Mouse (Mus musculus) T-helper 17 cell (primary cell): Measurements from ENCODE around the gene Abhd14b.

Source experiments
- in situ Hi-C, 2 experiments: fragments of 300-600 bp; cut with MboI, MseI; formaldehyde crosslinking; loops; 1 replicate in 1 of 2; 2 replicates in 1 of 2; pipeline ENCODE4 v1.15.1; 2025; ENCODE audit warnings: high pct_unique_total_duplicates in 2 of 2

Abhd14b gene

DNA sequence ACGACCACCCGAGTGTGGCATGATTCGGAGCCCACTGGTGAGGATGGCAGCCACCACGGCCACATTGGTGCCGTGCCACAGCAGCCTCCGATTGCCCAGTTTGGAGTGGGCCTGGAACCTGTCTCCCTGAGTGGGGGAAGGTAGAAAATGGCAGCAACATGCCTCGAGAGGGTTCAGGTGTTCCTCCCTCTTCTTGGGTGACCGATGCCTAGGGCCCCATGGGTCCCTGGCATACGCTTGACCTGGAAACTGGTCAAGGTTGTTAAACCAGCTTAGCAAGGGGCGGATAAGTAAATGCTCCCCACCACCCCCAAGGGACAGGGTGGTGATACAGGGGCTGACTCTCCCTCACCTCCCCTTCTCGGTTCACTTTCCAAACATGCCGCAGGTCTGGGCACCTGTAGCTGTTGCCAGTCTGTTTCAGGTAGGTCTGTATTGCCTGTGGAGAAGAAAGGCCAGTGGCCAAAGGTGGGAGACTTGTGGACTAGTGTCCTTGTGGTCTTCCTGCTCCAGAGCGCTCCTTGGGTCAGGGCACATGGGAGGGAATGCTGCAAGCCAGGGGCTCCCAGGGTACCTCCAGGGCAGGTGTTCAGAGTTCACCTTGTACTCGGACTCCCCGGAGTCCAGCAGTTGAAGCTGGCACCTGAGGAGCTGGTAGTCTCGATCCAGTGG lies 26.0 kb downstream of the Abhd14b start:
- in situ Hi-C loops, result loop anchor here in 1 of 2 experiments (5.0 to 10.0 kb wide), 2 partner anchors 36 to 1502 kb away; partner anchors contain the start of genes Acy1 and Uba7

DNA sequence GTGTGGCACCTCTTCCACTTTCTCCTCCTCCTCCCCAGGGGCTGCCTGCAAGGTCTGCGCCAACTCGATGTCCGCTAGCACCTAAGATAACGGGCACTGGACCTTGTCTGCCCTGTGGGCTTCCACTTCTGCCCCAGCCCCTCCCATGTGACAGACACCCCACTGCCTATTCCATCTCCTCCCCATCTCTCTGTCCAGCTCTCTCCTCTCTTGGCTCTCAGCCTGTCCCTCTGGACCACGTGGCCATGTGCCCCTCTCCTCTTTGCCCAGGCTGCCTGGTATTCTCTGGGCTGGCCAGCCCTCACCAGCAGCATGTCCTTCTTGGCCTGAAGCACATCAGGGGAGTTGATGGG lies 26.5 kb downstream of the Abhd14b start:
- in situ Hi-C loops, result loop anchor here in 1 of 2 experiments (5.0 to 10.0 kb wide), 2 partner anchors 36 to 1501 kb away; partner anchors contain the start of genes Acy1 and Uba7

DNA sequence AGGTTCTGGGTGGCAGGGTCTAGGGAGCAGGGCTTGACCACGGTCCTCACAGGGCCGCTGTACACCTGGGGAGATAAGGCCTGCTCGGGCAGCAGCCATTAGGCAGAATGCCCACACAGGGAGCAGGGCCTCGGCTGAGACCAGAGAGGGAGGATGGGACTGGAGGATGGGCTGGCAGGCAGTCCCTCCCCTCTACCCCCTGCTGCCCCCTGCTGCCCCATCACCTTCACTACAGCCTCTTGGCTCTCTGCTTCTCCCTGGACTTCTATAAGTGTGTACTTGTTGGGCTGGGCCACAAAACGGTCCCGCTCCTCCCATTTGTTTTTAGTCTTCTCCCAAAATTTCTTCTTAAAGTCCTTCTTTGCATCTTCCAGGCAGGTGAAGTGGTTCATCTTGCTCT lies 27.2 kb downstream of the Abhd14b start:
- in situ Hi-C loops, result loop anchor here in 1 of 2 experiments (5.0 to 10.0 kb wide), 2 partner anchors 37 to 1500 kb away; partner anchors contain the start of genes Acy1 and Uba7

DNA sequence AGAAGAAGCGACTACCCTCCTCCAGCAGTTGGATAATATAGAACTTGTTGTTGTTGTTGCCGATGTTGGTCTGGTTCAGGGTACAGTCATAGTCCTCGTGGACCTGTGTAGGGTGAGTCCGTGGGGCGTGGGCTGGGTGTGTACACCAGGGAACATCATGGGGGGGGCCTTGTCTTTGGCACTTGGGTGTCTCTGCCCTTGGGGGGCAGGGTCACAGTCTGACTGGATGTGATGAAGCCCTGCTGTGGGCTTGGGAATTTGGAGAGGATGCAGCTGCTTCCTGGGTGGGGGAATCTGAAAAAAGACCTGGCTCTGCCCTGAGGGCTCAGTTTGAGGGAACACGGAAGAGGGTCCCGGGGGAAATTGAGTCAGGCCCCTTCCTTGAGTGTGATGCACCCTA lies 27.8 kb downstream of the Abhd14b start:
- in situ Hi-C loops, result loop anchor here (5.0 to 10.0 kb wide), 3 partner anchors 33 to 1500 kb away; partner anchors contain the start of gene Uba7 (in 1 of the 2)

- in situ Hi-C loops, result loop anchor here (5.0 to 10.0 kb wide), 3 partner anchors 33 to 1499 kb away; partner anchors contain the start of gene Uba7 (in 1 of the 2)
Measured at GRCm38 (mm10) chr9:106475663-106476001, 28.4 kb downstream of the Abhd14b start, which contains the start of gene Rrp9. Rrp9 (plus strand) TSS chr9:106475963.

DNA sequence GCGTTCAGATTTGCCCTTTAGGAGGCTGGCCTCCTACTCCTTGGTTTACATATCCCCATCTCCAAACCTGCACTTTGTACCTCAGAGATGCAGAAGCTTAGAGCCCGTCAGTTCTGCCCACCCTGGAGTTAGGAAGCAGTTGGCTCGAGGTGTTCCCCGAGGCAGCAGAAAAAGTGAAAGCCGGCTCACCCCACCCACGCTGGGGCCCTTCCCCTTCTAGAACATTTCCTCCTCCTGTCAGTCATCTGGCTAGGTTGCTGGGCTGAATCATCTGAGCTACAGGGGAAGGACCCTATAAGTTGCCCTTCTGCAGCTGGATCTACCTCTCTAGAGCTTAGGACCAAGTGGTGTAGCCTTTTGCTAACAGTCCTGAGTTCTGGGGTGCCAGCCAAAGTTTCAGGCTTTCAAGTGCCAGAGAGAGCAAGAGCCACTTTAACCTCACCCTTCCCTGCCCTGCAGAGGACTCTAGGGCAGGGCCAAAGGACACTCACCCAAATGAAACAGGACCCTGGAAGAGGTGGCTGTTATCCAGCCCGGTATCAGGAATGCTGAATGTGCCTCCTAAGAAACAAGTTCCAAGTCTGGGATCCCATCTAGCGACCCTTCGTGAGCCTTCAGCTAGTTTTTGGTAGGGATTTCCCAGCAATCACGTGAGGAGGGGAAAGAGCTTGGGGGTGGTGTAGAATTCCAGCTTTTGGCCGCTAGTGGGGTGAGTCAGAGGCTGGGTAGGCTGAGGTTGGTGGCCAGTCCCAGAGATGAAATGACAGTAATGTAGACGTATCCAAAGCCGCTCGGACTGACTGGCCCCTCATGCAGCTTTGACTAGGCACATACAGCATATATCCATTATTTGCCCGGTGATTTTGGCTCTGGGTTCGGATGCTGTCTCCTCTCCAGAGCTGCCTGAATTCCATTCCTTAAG lies 29.0 kb downstream of the Abhd14b start:
- in situ Hi-C loops, result loop anchor here (5.0 to 10.0 kb wide), 3 partner anchors 34 to 1499 kb away; partner anchors contain the start of gene Uba7 (in 1 of the 2)

GRCm38 (mm10) chr9:106476924-106477484 lies 29.7 kb downstream of the Abhd14b start, which contains the start of gene Parp3:
Parp3 (minus strand) TSS chr9:106476949.
- in situ Hi-C loops, result loop anchor here (5.0 to 10.0 kb wide), 3 partner anchors 35 to 1498 kb away; partner anchors contain the start of gene Uba7 (in 1 of the 2)

- in situ Hi-C loops, result loop anchor here (5.0 to 10.0 kb wide), 3 partner anchors 35 to 1497 kb away; partner anchors contain the start of gene Uba7 (in 1 of the 2)
Measured at GRCm38 (mm10) chr9:106477649-106478048, 30.4 kb downstream of the Abhd14b start.

DNA sequence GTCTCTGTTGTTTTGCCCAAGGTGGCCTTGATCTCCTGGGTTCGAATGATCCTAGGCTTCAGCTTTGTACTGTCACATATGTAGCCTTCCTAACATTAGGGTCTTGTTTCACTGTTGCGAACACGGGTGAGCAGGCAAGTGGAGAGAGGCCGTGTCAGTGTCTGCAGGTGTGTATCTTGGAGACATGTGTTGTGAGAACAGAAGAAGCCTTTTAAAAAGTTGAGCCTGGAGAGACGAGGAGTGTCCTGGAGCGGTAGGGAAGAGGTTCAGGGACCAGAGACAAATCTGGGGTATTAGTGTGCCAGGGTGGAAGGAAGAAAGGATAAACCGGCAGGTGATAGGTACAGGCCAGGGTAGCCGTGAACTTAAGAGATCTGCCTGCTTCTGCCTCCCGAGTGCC lies 30.8 kb downstream of the Abhd14b start:
- in situ Hi-C loops, result loop anchor here (5.0 to 10.0 kb wide), 3 partner anchors 36 to 1497 kb away; partner anchors contain the start of gene Uba7 (in 1 of the 2)

DNA sequence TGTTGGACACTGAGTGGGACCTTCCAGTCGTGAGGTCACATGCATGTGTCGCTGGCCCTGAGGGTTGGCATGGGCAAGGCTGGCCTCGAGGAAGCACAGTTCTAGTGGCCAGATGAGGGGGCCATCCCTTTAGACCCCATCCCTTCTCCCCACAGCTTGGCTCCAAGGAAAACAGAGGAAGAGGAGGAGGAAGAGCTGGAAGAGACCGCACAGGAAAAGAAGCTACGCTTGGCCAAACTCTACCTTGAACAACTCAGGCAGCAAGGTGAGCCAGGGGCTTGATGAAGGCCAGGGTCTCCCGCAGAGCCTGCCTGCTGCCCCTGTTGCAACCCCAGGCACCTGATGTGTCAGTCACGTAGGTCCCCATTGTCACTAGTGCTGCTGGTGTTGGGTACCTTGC lies 33.3 kb downstream of the Abhd14b start:
- in situ Hi-C loops, result loop anchor here in 1 of 2 experiments (10.0 kb wide), 1 partner anchor 836 kb away; the partner anchor contains the start of gene Pik3r4

DNA sequence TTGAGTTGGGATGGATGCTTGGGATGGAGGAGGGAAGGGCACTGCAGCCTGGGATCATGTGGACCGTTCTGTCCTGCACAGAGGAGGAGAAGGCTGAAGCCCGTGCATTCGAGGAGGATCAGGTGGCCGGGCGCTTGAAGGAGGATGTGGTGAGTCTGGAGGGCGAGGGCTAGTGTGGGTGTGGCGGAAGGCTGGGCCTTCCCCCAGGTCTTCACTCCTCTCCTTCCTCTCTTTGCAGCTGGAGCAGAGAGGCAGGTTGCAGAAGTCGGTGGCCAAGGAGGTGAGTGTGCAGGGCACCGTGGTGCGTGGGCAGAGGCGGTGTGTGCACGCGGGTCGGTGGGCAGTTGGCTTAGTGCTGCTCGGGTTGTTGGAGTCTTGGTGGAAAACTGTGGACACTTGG lies 33.8 kb downstream of the Abhd14b start:
- in situ Hi-C loops, result loop anchor here in 1 of 2 experiments (10.0 kb wide), 1 partner anchor 836 kb away; the partner anchor contains the start of gene Pik3r4

DNA sequence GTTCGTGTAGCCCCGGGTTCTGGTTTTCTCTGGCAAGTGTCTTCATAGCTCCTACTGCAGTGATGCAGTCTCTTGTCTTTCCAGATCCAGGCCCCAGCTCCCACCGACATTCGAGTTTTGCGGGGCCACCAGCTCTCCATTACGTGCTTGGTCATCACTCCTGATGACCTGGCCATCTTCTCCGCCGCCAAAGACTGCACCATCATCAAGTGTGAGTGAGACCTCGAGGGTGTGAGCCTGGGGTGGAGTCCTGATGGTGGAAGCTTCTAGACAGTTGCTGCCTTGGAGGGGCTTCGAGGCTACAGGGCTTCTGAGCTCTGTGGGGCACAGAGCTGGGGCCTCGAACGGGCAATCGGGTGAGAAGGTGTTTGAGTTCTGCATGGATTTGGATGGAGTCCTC lies 34.4 kb downstream of the Abhd14b start:
- in situ Hi-C loops, result loop anchor here in 1 of 2 experiments (10.0 kb wide), 1 partner anchor 837 kb away; the partner anchor contains the start of gene Pik3r4

DNA sequence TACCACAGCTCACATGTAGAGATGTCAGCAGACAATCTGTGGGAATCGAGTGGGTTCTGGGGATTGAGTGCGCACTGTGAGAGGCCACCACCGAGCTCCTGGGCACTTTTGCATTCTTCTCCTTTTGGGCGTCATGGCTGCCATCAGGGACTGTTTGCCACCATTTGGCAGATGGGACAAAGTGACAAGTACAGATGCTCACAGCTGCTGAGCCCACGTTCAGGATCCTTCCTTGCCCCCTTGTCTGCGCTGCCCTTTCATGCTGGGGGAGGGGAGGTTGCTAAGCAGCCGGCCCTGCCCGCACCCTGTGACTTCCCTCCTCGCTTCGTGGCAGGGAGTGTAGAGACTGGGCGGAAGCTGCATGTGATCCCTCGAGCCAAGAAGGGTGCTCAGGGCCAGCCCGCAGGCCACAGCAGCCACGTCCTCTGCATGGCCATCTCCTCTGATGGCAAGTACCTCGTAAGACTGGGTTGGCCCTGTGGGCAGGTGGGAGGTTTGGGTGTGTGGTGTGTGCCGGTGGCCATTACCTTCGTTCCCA lies 35.4 kb downstream of the Abhd14b start:
- in situ Hi-C loops, result loop anchor here in 1 of 2 experiments (10.0 kb wide), 1 partner anchor 838 kb away; the partner anchor contains the start of gene Pik3r4

GRCm38 (mm10) chr9:106483136-106483535 lies 35.9 kb downstream of the Abhd14b start:
- in situ Hi-C loops, result loop anchor here in 1 of 2 experiments (10.0 kb wide), 1 partner anchor 838 kb away; the partner anchor contains the start of gene Pik3r4

DNA sequence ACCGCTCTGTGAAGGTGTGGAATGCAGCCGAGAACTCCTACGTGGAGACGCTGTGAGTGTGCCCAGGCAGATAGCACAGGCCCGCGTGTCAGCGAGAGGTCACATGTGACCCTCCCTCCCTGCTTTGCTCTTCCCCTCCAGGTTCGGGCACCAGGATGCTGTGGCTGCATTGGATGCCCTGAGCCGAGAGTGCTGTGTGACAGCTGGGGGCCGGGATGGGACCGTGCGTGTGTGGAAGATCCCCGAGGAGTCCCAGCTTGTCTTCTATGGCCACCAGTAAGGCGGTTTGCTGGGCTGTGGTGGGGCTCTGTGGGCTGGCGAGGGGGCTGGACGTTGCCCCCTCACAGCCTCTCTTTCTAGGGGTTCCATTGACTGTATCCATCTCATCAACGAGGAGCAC lies 36.3 kb downstream of the Abhd14b start:
- in situ Hi-C loops, result loop anchor here in 1 of 2 experiments (10.0 kb wide), 1 partner anchor 839 kb away; the partner anchor contains the start of gene Pik3r4

DNA sequence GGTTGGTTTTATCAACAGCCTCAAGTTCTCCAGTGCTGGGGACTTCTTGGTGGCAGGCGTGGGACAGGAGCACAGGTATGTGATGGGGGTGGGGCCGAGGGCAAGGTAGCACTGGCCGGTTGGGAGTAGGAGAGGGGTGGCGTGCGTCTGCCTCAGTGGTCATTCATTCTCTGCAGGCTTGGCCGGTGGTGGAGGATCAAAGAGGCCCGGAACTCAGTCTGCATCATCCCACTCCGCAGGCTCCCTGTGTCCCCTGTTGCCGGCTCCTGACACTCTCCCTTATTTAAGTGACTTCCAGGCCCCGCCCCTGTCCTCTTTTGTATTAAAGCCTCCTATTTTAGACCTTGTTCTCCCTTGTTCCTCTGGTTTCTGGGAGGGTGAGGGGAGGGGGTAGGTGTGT lies 37.8 kb downstream of the Abhd14b start:
- in situ Hi-C loops, result loop anchor here in 1 of 2 experiments (10.0 kb wide), 1 partner anchor 840 kb away; the partner anchor contains the start of gene Pik3r4

DNA sequence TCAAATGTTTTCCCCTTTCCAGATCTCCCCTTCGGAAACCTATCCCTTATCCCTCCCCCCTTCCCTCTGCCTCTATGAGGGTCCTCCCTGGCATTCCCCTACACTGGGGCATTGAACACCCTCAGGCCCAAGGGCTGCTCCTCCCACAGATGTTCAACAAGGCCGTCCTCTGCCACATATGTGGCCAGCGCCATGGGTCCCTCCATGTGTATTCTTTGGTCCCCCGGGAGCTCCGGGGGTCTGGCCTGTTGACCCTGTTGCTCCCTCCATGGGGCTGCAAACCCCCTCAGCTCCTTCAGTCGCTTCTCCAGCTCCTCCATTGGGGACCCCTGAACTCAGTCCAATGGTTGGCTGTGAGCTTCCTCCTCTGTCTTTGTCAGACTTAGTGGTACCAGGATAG lies 40.3 kb downstream of the Abhd14b start:
- in situ Hi-C loops, result loop anchor here in 1 of 2 experiments (10.0 kb wide), 1 partner anchor 843 kb away; the partner anchor contains the start of gene Pik3r4

GRCm38 (mm10) chr9:106499667-106500066 lies 52.4 kb downstream of the Abhd14b start, which contains the start of gene Iqcf1:
Iqcf1 (plus strand) TSS chr9:106499967.
- in situ Hi-C loops, result loop anchor here in 1 of 2 experiments (10.0 kb wide), 1 partner anchor 1055 kb away; no protein-coding TSS in a partner anchor

- in situ Hi-C loops, result loop anchor here in 1 of 2 experiments (10.0 kb wide), 1 partner anchor 1057 kb away; no protein-coding TSS in a partner anchor
Measured at GRCm38 (mm10) chr9:106501846-106502245, 54.6 kb downstream of the Abhd14b start.
